Mouse (Mus musculus): Measurements from ENCODE around the gene Chst11. TPM values are rescaled to one million over a fixed set of nuclear protein-coding genes. Genes with fewer than 3 reads are reported as not detected.
A peak's percentile ranks its signal among the peaks of the same experiment; 100 is the strongest.

The Chst11 gene
- total RNA-seq, 2 experiments from 2014 or later: 50.9 to 52.7 TPM

DNA sequence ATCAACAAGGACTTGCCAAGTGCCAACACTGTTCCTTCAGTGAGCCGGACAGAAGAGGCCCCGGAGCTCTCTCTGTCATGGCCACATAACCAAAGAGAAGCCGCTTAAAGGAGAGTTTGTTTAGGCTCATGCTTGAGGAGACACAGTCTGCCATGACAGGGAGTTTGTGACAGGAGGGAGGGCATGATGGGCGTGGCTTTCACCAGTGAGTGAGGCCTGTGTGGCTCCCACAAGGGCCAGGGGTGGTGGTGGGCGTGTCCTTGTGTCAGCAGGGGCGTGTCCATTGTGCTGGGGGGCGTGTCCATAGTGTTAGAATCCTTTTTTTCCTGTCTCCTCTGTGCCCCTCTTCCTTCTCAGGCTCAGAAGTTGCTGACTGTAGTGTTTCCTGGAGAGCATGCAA is 87.8 kb downstream of the Chst11 start:
- Histone ChIP-seq H3K4me3 (no peak overlapping the region), H3K27ac (no peak overlapping the region)
- no peak for TF ChIP-seq CTCF (conservative IDR thresholded peaks at IDR 0.05)
- DNase-seq (ENCODE audit: low spot score in 2 of 2): no peak

- Histone ChIP-seq H3K27ac (no peak overlapping the region), H3K4me3 (no peak overlapping the region)
- DNase-seq (ENCODE audit: low spot score in 2 of 2): no peak
- no peak for TF ChIP-seq CTCF (conservative IDR thresholded peaks at IDR 0.05)
Observed at GRCm38 (mm10) chr10:83076816-83077215, 91.5 kb downstream of the Chst11 start.

DNA sequence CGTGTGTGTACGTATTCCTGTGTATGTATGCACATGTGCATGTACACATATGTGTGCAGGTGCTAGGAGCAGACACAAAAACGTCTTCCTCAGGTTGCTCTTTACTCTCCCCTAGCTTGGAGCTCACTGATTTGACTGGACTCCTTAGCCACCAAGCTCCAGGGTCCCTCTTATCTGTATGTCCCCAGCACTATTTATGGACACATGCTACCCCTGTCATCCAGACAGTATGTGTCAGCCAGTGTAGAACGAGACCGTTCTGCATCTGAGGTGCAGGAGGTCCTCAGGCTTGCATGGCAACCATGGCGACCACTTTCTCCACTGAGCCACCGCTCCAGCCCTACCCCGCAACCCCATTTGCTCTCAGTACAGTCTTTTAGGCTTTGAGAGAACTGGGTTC is 93.4 kb downstream of the Chst11 start:
- H3K4me3 ChIP-seq: no peak overlapping the region
- no peak for TF ChIP-seq CTCF (conservative IDR thresholded peaks at IDR 0.05)
- DNase-seq (ENCODE audit: low spot score in 2 of 2): no peak

DNA sequence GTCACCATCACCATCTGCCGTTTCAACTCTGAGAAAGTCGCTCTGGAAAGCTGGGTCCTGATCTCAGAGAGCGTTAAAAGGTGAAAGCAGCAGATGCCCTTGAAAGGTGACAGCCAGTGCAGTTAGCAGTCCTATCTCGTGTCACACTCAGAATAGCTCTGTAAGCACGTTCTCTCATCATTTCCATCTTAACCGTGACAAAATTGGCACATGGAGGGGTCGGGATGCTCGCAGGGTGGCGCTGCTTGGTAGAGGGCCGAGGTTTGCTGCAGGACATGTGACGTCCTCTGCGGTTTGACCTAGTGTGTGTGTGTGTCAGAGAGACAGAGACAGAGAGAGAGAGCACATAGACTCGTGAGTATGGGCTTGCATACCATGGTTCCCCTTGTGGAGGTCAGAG is 94.5 kb downstream of the Chst11 start:
- H3K27ac ChIP-seq: no peak overlapping the region
- no peak for DNase-seq (ENCODE audit: low spot score in 2 of 2)
- no peak for TF ChIP-seq CTCF (conservative IDR thresholded peaks at IDR 0.05)
- no peak overlapping the region for H3K4me3 ChIP-seq

More for the DNA sequence above, 93.4 kb downstream of the Chst11 start:
- no peak overlapping the region for H3K27ac ChIP-seq

DNA sequence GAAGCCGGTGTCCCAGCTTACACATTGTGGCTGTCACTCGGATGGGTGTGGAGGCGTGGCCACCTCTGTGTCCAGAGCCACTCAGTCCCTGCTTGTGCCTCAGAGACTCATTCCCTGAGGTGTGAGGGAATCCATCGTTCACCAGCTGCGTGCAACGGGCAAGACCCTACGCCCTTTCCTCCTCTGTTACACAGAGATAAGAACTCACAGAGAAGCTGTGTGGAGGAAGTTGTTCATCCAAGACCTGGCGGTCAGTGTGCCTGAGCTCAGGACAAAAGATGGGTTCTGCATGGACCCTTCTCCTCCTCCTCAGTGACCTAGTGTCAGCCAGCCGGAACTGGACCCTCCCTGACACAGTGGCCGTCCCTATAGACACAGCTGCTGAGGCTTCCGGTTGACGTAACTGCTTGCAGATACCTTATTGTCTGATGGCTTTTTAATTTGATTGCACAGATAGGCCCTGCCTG is 95.0 kb downstream of the Chst11 start:
- DNase-seq (ENCODE audit: low spot score in 2 of 2): no peak
- Histone ChIP-seq H3K4me3 (no peak overlapping the region), H3K27ac (no peak overlapping the region)
- TF ChIP-seq CTCF (conservative IDR thresholded peaks at IDR 0.05): no peak

GRCm38 (mm10) chr10:83080930-83081329 is 95.6 kb downstream of the Chst11 start:
- Histone ChIP-seq H3K4me3 (no peak overlapping the region), H3K27ac (no peak overlapping the region)
- DNase-seq (ENCODE audit: low spot score in 2 of 2): no peak
- no peak for TF ChIP-seq CTCF (conservative IDR thresholded peaks at IDR 0.05)

GRCm38 (mm10) chr10:83083946-83084345 is 98.6 kb downstream of the Chst11 start:
- Histone ChIP-seq H3K27ac (no peak overlapping the region), H3K4me3 (no peak overlapping the region)
- no peak for TF ChIP-seq CTCF (conservative IDR thresholded peaks at IDR 0.05)
- DNase-seq (ENCODE audit: low spot score in 2 of 2): no peak

DNA sequence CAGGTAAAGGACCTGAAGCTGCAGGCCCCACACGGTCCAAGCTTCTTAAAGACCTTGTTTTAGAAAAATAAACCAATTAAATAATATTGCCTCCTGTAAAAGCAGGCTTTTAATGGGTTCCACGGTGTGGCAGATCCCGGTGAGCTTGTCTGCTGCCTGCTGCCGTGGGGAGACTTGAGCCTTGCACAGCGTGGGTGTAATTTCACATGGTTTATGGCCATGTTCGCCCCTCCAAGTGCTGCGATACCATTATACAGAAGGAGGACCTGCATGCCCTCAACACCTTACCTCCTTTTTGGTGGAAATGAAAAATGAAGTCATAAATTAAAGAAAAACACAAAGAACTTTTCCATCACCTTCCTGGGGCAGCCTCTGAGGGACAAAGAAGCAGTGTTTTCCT is 103.0 kb downstream of the Chst11 start:
- H3K27ac ChIP-seq: no peak overlapping the region
- no peak for TF ChIP-seq CTCF (conservative IDR thresholded peaks at IDR 0.05)
- no peak overlapping the region for H3K4me3 ChIP-seq
- no peak for DNase-seq (ENCODE audit: low spot score in 2 of 2)

DNA sequence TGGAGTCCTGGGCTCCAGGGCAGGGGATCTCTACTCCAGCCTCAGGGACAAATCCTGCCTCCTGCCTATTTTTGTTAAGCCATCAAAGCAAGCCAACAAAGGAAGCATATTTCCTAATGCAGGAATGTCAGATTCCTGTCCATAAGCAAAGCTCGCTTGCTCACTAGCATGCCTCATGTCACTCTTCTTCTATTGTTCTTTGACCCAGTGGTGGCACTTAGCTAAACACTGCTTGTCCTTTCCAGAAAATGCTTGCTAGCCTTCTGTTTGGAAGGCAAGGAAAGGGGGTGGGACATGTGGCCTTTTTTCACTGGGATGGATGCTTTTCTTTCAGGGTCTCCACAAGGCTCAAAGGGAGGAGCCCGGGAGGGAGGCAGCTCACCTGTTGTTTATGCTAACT is 103.5 kb downstream of the Chst11 start:
- Histone ChIP-seq H3K27ac (no peak overlapping the region), H3K4me3 (no peak overlapping the region)
- TF ChIP-seq CTCF (conservative IDR thresholded peaks at IDR 0.05): no peak
- DNase-seq (ENCODE audit: low spot score in 2 of 2): no peak

DNA sequence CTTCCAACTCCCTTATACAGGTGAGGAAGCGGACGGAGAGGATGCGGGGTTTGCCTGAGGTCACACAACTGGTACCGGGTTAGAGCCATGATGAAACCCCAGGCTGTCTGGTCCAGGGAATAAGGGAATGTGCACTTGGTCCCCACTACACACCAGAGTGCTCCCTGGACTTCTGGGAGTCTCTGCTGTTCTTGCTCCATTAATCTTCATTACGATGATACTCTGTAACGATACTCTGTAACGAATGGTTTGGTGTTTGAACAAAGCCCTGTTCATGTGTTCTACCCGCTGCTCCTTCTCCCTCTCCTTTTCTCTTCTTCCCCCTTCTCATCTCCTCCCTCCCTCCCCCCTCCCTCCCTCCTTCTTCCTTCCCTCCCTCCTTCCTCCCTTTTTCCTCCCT is 104.9 kb downstream of the Chst11 start:
- no peak overlapping the region for H3K27ac ChIP-seq
- no peak for TF ChIP-seq CTCF (conservative IDR thresholded peaks at IDR 0.05)
- DNase-seq (ENCODE audit: low spot score in 2 of 2): no peak
- no peak overlapping the region for H3K4me3 ChIP-seq

DNA sequence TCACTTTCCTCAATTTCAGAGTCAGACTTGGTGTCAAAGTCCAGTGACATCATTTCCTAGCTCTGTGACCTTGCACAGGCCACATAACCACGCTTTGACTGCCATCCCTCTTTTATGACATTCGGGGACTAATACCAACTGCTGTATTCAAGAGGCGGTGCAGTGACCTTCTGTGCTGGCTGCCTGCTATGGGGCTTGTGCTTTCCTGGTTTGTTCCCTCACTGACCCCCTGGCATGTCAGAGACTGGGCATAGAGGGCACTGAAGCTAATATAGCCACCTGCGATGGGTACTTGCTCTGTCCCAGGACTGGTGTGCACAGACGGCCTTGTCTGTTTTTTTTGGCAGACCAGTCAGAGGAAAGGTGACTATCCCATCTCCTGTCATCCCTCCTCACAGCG is 108.4 kb downstream of the Chst11 start:
- Histone ChIP-seq H3K4me3 (no peak overlapping the region), H3K27ac (no peak overlapping the region)
- no peak for TF ChIP-seq CTCF (conservative IDR thresholded peaks at IDR 0.05)
- no peak for DNase-seq (ENCODE audit: low spot score in 2 of 2)

DNA sequence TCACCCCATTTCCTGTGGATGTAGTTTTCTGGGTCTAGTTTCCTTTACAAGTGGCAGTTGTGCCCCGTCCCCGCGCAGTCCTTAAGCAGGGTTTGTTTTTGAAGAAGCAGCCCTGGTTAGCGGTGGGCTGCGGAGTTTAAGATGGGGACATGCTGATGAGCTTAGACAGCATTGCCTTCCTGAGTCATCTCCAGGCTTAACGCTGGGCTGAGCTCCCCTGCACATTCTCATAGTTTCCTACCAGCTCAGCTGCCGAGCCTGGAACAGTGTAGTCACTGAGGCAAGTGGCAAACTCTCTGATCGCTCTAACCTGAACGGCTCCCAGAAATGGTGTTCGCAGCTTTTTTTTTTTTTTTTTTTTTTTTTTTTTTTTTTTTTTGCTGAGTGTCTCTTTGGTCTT is 109.0 kb downstream of the Chst11 start:
- H3K4me3 ChIP-seq: no peak overlapping the region
- no peak overlapping the region for H3K27ac ChIP-seq
- TF ChIP-seq CTCF (conservative IDR thresholded peaks at IDR 0.05): no peak
- no peak for DNase-seq (ENCODE audit: low spot score in 2 of 2)

- peak in 1 of 2 experiments; percentile 28 for DNase-seq (ENCODE audit: low spot score in 2 of 2)
- H3K4me3 ChIP-seq: no peak overlapping the region
Observed at GRCm38 (mm10) chr10:83094821-83095725, 109.8 kb downstream of the Chst11 start.

DNA sequence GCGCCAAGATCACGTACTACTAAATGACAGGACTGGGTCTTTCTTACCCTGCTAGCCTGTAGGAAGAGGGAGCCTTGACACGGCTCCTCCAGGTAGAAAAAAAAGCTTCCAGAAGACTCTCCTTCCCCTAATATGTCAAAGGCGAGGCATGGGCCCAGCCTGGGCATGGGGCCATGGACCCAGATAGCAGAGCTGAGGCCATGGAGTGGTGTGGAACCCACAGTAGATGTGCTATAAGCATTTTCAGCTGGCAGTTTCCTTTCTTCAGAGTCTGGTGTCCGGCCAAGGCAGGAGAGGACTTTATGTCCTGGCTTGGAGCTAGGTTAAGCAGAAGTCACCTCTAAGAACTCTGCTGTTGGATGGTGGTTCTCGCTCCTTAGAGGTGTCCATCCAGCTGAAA is 111.0 kb downstream of the Chst11 start:
- no peak overlapping the region for H3K27ac ChIP-seq

More at GRCm38 (mm10) chr10:83094821-83095725, 109.8 kb downstream of the Chst11 start:
- no peak overlapping the region for H3K27ac ChIP-seq
- TF ChIP-seq CTCF (conservative IDR thresholded peaks at IDR 0.05): no peak

More for the DNA sequence above, 111.0 kb downstream of the Chst11 start:
- no peak overlapping the region for H3K4me3 ChIP-seq
- TF ChIP-seq CTCF (conservative IDR thresholded peaks at IDR 0.05): no peak
- DNase-seq (ENCODE audit: low spot score in 2 of 2): no peak

Data from layer of hippocampus, adult 2 months (tissue).